Mouse (Mus musculus) heart, embryonic 15.5 days (tissue): Measurements from ENCODE around the gene Vat1. TPM values are rescaled to one million over a fixed set of nuclear protein-coding genes. Genes with fewer than 3 reads are reported as not detected.
"Not testable (repeated sequence)": the region's sequence is repeated elsewhere in the genome, so short reads cannot be mapped to it uniquely, and the experiment has no call there.

Experiments used
- ATAC-seq: fragments of 200-750 bp; cut with Nextera tagmentation; replicated peaks from 2 replicates; pipeline ENCODE4 v1.8.0; 2017; ENCODE audit warnings: low read depth, moderate TSS enrichment; ENCODE audit not compliant: insufficient number of reproducible peaks, insufficient read depth, low FRiP score
- H3K27ac ChIP-seq: fragments of 300-500 bp; sonication (generic); 2 replicates; pipeline ENCODE4 v1.5.1; 2015; ENCODE audit warnings: mild to moderate bottlenecking, inconsistent platforms
- H3K27me3 ChIP-seq: fragments of 300-500 bp; sonication (generic); 2 replicates; pipeline ENCODE4 v1.6.1; 2015; ENCODE audit warnings: inconsistent platforms
- H3K36me3 ChIP-seq: fragments of 300-500 bp; sonication (generic); 2 replicates; pipeline ENCODE4 v1.6.1; 2015; ENCODE audit warnings: mild to moderate bottlenecking, inconsistent platforms
- H3K4me1 ChIP-seq: fragments of 300-500 bp; sonication (generic); replicated peaks from 2 replicates; pipeline ENCODE4 v1.6.1; 2015; ENCODE audit warnings: inconsistent platforms
- H3K4me2 ChIP-seq: fragments of 300-500 bp; sonication (generic); 2 replicates; pipeline ENCODE4 v1.6.1; 2015; ENCODE audit warnings: inconsistent platforms, mild to moderate bottlenecking, moderate library complexity
- H3K4me3 ChIP-seq: fragments of 300-500 bp; sonication (generic); 2 replicates; pipeline ENCODE4 v1.5.1; 2015; ENCODE audit warnings: mild to moderate bottlenecking, inconsistent platforms
- H3K9ac ChIP-seq: fragments of 300-500 bp; sonication (generic); 2 replicates; pipeline ENCODE4 v1.6.1; 2015; ENCODE audit warnings: mild to moderate bottlenecking, inconsistent platforms
- H3K9me3 ChIP-seq: fragments of 300-500 bp; sonication (generic); replicated peaks from 2 replicates; pipeline ENCODE4 v1.6.1; 2016; ENCODE audit warnings: inconsistent platforms
- WGBS: fragments of 180-500 bp; shearing (Covaris S2); methylation state at CpG from one replicate; pipeline ENCODE4 v1.1.7; 2015; ENCODE audit warnings: mixed read lengths; 5-methylcytosine and 5-hydroxymethylcytosine counted together
- polyA plus RNA-seq: library from polyadenylated mRNA; unstranded; fragments of >200 nt; fragmentation: Nextera tagmentation; extraction: Ambion mirVana; gene quantifications from 2 replicates; pipeline ENCODE4 v1.2.1, GENCODE M21; 2015

Vat1 gene
- polyA plus RNA-seq, 1 experiment from 2014 or later: 30.2 TPM

- H3K27me3 ChIP-seq, H3K9me3 ChIP-seq, H3K9ac ChIP-seq, ATAC-seq, H3K27ac ChIP-seq: not testable (repeated sequence)
- 38% methylated on average over 15 of the region's 15 CpGs for WGBS
- peaks cover 20% of the 10 kb centered on the region for H3K36me3 ChIP-seq
- peaks cover 19% of the 10 kb centered on the region for H3K4me1 ChIP-seq
- H3K4me2 ChIP-seq: peak overlapping the region; percentile 61
- peak overlapping the region; percentile 91 for H3K4me3 ChIP-seq
Measured at GRCm38 (mm10) chr11:101441450-101442126, 24.4 kb downstream of the Vat1 start.

GRCm38 (mm10) chr11:101438006-101438405, 28.0 kb downstream of the Vat1 start:
- not testable (repeated sequence) for H3K4me3 ChIP-seq, H3K9ac ChIP-seq, H3K9me3 ChIP-seq, H3K27ac ChIP-seq, H3K4me1 ChIP-seq, H3K4me2 ChIP-seq, ATAC-seq, H3K27me3 ChIP-seq
- WGBS: 54% methylated on average over 3 of the region's 3 CpGs
- H3K36me3 ChIP-seq: peaks cover 23% of the 10 kb centered on the region

GRCm38 (mm10) chr11:101436916-101437315, 29.1 kb downstream of the Vat1 start:
- Histone ChIP-seq H3K4me2 (no peak overlapping the region), H3K36me3 (peaks cover 30% of the 10 kb centered on the region), H3K4me3 (no peak overlapping the region), H3K27me3 (no peaks in the 10 kb centered on the region), H3K27ac (no peak overlapping the region), H3K4me1 (no peaks in the 10 kb centered on the region), H3K9ac (no peak overlapping the region), H3K9me3 (no peaks in the 10 kb centered on the region)
- 82% methylated on average over 4 of the region's 4 CpGs for WGBS
- no peak for ATAC-seq

GRCm38 (mm10) chr11:101435831-101436230, 30.2 kb downstream of the Vat1 start:
- H3K9me3 ChIP-seq: no peaks in the 10 kb centered on the region
- H3K4me1 ChIP-seq: no peaks in the 10 kb centered on the region
- no peak for ATAC-seq
- H3K27ac ChIP-seq: no peak overlapping the region
- no peak overlapping the region for H3K4me3 ChIP-seq
- no peak overlapping the region for H3K4me2 ChIP-seq
- H3K36me3 ChIP-seq: peaks cover 41% of the 10 kb centered on the region
- no peak overlapping the region for H3K9ac ChIP-seq
- 78% methylated on average over 4 of the region's 4 CpGs for WGBS
- no peaks in the 10 kb centered on the region for H3K27me3 ChIP-seq

- Histone ChIP-seq H3K27ac (no peak overlapping the region), H3K9me3 (no peaks in the 10 kb centered on the region), H3K9ac (no peak overlapping the region), H3K36me3 (peaks cover 58% of the 10 kb centered on the region), H3K27me3 (no peaks in the 10 kb centered on the region), H3K4me2 (no peak overlapping the region), H3K4me3 (no peak overlapping the region), H3K4me1 (no peaks in the 10 kb centered on the region)
- ATAC-seq: no peak
- WGBS: 82% methylated on average over 13 of the region's 13 CpGs
Measured at GRCm38 (mm10) chr11:101433396-101433795, 32.6 kb downstream of the Vat1 start.

- Histone ChIP-seq H3K4me1 (peaks cover 6% of the 10 kb centered on the region), H3K4me3 (no peak overlapping the region), H3K4me2 (no peak overlapping the region), H3K36me3 (peaks cover 58% of the 10 kb centered on the region), H3K9me3 (no peaks in the 10 kb centered on the region), H3K27me3 (no peaks in the 10 kb centered on the region), H3K9ac (no peak overlapping the region), H3K27ac (no peak overlapping the region)
- 89% methylated on average over 9 of the region's 9 CpGs for WGBS
- no peak for ATAC-seq
Measured at GRCm38 (mm10) chr11:101431327-101431726, 34.7 kb downstream of the Vat1 start.

GRCm38 (mm10) chr11:101426165-101426564, 39.9 kb downstream of the Vat1 start:
- 56% methylated on average over 8 of the region's 8 CpGs for WGBS
- Histone ChIP-seq H3K27me3 (no peaks in the 10 kb centered on the region), H3K36me3 (peaks cover 25% of the 10 kb centered on the region), H3K4me1 (peaks cover 23% of the 10 kb centered on the region), H3K4me3 (peak overlapping the region; percentile 98), H3K9ac (peak overlapping the region; percentile 91), H3K27ac (no peak overlapping the region), H3K4me2 (peak overlapping the region; percentile 83), H3K9me3 (no peaks in the 10 kb centered on the region)
- ATAC-seq: no peak

GRCm38 (mm10) chr11:101424925-101425813, 40.9 kb downstream of the Vat1 start, which contains the start of the genes Rundc1 and Ptges3l:
Gene Rundc1, plus strand, starts transcription at chr11:101425085.
Gene Ptges3l, minus strand, starts transcription at chr11:101425333.
- Histone ChIP-seq H3K36me3 (peaks cover 18% of the 10 kb centered on the region), H3K4me3 (peak within 1 kb of the TSS; percentile 98), H3K4me1 (peaks cover 23% of the 10 kb centered on the region), H3K4me2 (peak within 1 kb of the TSS; percentile 83), H3K27ac (peak within 1 kb of the TSS; percentile 97), H3K9me3 (no peaks in the 10 kb centered on the region), H3K27me3 (no peaks in the 10 kb centered on the region), H3K9ac (peak within 1 kb of the TSS; percentile 91)
- WGBS: under 1% methylated on average over 81 of the region's 81 CpGs
- peak; percentile 88 for ATAC-seq

- H3K4me2 ChIP-seq: peak within 1 kb of the TSS; percentile 83
- no peaks in the 10 kb centered on the region for H3K9me3 ChIP-seq
- peaks cover 23% of the 10 kb centered on the region for H3K4me1 ChIP-seq
- ATAC-seq: peak; percentile 77
- WGBS: 2% methylated on average over 23 of the region's 23 CpGs
- H3K9ac ChIP-seq: peak within 1 kb of the TSS; percentile 91
- H3K36me3 ChIP-seq: peaks cover 9% of the 10 kb centered on the region; the same call in 1 of the 2 replicates
- H3K27me3 ChIP-seq: no peaks in the 10 kb centered on the region
- peak within 1 kb of the TSS; percentile 97 for H3K27ac ChIP-seq
- H3K4me3 ChIP-seq: peak within 1 kb of the TSS; percentile 98
Measured at GRCm38 (mm10) chr11:101424105-101424851, 41.8 kb downstream of the Vat1 start, which contains the start of gene Gm27029. Gene Gm27029, minus strand, starts transcription at chr11:101424796.

GRCm38 (mm10) chr11:101420148-101420547, 45.9 kb downstream of the Vat1 start:
- no peak for ATAC-seq
- H3K9me3 ChIP-seq: no peaks in the 10 kb centered on the region
- no peak overlapping the region for H3K27ac ChIP-seq
- H3K4me3 ChIP-seq: no peak overlapping the region
- H3K9ac ChIP-seq: no peak overlapping the region
- 85% methylated on average over 5 of the region's 5 CpGs for WGBS
- H3K27me3 ChIP-seq: no peaks in the 10 kb centered on the region
- no peak overlapping the region for H3K4me2 ChIP-seq
- H3K36me3 ChIP-seq: peaks cover 12% of the 10 kb centered on the region; the same call in 1 of the 2 replicates
- H3K4me1 ChIP-seq: peaks cover 16% of the 10 kb centered on the region

- H3K4me1 ChIP-seq: peaks cover 16% of the 10 kb centered on the region
- H3K9me3 ChIP-seq: no peaks in the 10 kb centered on the region
- ATAC-seq: no peak
- WGBS: 46% methylated on average over 3 of the region's 3 CpGs
- H3K4me3 ChIP-seq: no peak overlapping the region
- H3K4me2 ChIP-seq: no peak overlapping the region
- H3K27me3 ChIP-seq: no peaks in the 10 kb centered on the region
- H3K9ac ChIP-seq: no peak overlapping the region
- H3K36me3 ChIP-seq: peaks cover 12% of the 10 kb centered on the region; the same call in 1 of the 2 replicates
- H3K27ac ChIP-seq: no peak overlapping the region
Measured at GRCm38 (mm10) chr11:101419610-101420009, 46.4 kb downstream of the Vat1 start.
